Mouse (Mus musculus): ENCODE data around the gene Erp44. TPM values are rescaled to one million over a fixed set of nuclear protein-coding genes. Genes with fewer than 3 reads are reported as not detected.

Gene Erp44
- polyA plus RNA-seq, 1 experiment from 2014 or later: 63.3 TPM

GRCm38 (mm10) chr4:48258045-48258444 is 21.3 kb downstream of the Erp44 start:
- no peak overlapping the region for H3K9ac ChIP-seq (ENCODE audit: low read length)
- no peaks in the 10 kb centered on the region for H3K36me3 ChIP-seq (ENCODE audit: control insufficient read depth, insufficient read depth, low read length)
- no peak overlapping the region for H3K4me3 ChIP-seq (ENCODE audit: low read depth, low read length)
- no peak overlapping the region for H3K4me2 ChIP-seq (ENCODE audit: low read depth, low read length, severe bottlenecking)
- ATAC-seq (replicated peaks; ENCODE audit: low FRiP score): no peak
- H3K9me3 ChIP-seq (ENCODE audit: control insufficient read depth, low read length): no peaks in the 10 kb centered on the region
- no peak for DNase-seq (ENCODE audit: low spot score)
- H3K4me1 ChIP-seq (replicated peaks; ENCODE audit: control insufficient read depth, insufficient read depth, low read length): no peaks in the 10 kb centered on the region
- no peak overlapping the region for H3K27ac ChIP-seq (ENCODE audit: low read depth, low read length)
- WGBS: 98% methylated on average over 3 of the region's 3 CpGs
- no peaks in the 10 kb centered on the region for H3K27me3 ChIP-seq (ENCODE audit: control insufficient read depth, insufficient read depth, low read length)

- DNase-seq (ENCODE audit: low spot score) (no peak), ATAC-seq (replicated peaks; ENCODE audit: low FRiP score) (no peak)
- Histone ChIP-seq H3K9ac (ENCODE audit: low read length) (no peak overlapping the region), H3K36me3 (ENCODE audit: control insufficient read depth, insufficient read depth, low read length) (no peaks in the 10 kb centered on the region), H3K27ac (ENCODE audit: low read depth, low read length) (no peak overlapping the region), H3K9me3 (ENCODE audit: control insufficient read depth, low read length) (no peaks in the 10 kb centered on the region), H3K27me3 (ENCODE audit: control insufficient read depth, insufficient read depth, low read length) (no peaks in the 10 kb centered on the region), H3K4me3 (ENCODE audit: low read depth, low read length) (no peak overlapping the region), H3K4me1 (replicated peaks; ENCODE audit: control insufficient read depth, insufficient read depth, low read length) (no peaks in the 10 kb centered on the region), H3K4me2 (ENCODE audit: low read depth, low read length, severe bottlenecking) (no peak overlapping the region)
These were observed 26.1 kb downstream of the Erp44 start for GRCm38 (mm10) chr4:48253266-48253665.

GRCm38 (mm10) chr4:48244280-48244679 is 35.1 kb downstream of the Erp44 start:
- DNase-seq (ENCODE audit: low spot score) (no peak), ATAC-seq (replicated peaks; ENCODE audit: low FRiP score) (no peak)
- Histone ChIP-seq H3K4me3 (ENCODE audit: low read depth, low read length) (no peak overlapping the region), H3K9ac (ENCODE audit: low read length) (no peak overlapping the region), H3K27ac (ENCODE audit: low read depth, low read length) (no peak overlapping the region), H3K36me3 (ENCODE audit: control insufficient read depth, insufficient read depth, low read length) (no peaks in the 10 kb centered on the region), H3K27me3 (ENCODE audit: control insufficient read depth, insufficient read depth, low read length) (no peaks in the 10 kb centered on the region), H3K4me1 (replicated peaks; ENCODE audit: control insufficient read depth, insufficient read depth, low read length) (no peaks in the 10 kb centered on the region), H3K4me2 (ENCODE audit: low read depth, low read length, severe bottlenecking) (no peak overlapping the region), H3K9me3 (ENCODE audit: control insufficient read depth, low read length) (no peaks in the 10 kb centered on the region)
- WGBS: 91% methylated on average over 2 of the region's 2 CpGs

GRCm38 (mm10) chr4:48243737-48244136 is 35.6 kb downstream of the Erp44 start:
- H3K27ac ChIP-seq (ENCODE audit: low read depth, low read length): no peak overlapping the region
- 91% methylated on average over 1 of the region's 1 CpGs for WGBS
- H3K4me2 ChIP-seq (ENCODE audit: low read depth, low read length, severe bottlenecking): no peak overlapping the region
- H3K4me1 ChIP-seq (replicated peaks; ENCODE audit: control insufficient read depth, insufficient read depth, low read length): no peaks in the 10 kb centered on the region
- H3K36me3 ChIP-seq (ENCODE audit: control insufficient read depth, insufficient read depth, low read length): no peaks in the 10 kb centered on the region
- no peak for ATAC-seq (replicated peaks; ENCODE audit: low FRiP score)
- DNase-seq (ENCODE audit: low spot score): no peak
- H3K9me3 ChIP-seq (ENCODE audit: control insufficient read depth, low read length): no peaks in the 10 kb centered on the region
- H3K9ac ChIP-seq (ENCODE audit: low read length): no peak overlapping the region
- no peak overlapping the region for H3K4me3 ChIP-seq (ENCODE audit: low read depth, low read length)
- H3K27me3 ChIP-seq (ENCODE audit: control insufficient read depth, insufficient read depth, low read length): no peaks in the 10 kb centered on the region

GRCm38 (mm10) chr4:48242482-48242881 is 36.9 kb downstream of the Erp44 start:
- H3K9me3 ChIP-seq (ENCODE audit: control insufficient read depth, low read length): no peaks in the 10 kb centered on the region
- H3K4me1 ChIP-seq (replicated peaks; ENCODE audit: control insufficient read depth, insufficient read depth, low read length): no peaks in the 10 kb centered on the region
- H3K27me3 ChIP-seq (ENCODE audit: control insufficient read depth, insufficient read depth, low read length): no peaks in the 10 kb centered on the region
- H3K4me3 ChIP-seq (ENCODE audit: low read depth, low read length): no peak overlapping the region
- H3K4me2 ChIP-seq (ENCODE audit: low read depth, low read length, severe bottlenecking): no peak overlapping the region
- H3K27ac ChIP-seq (ENCODE audit: low read depth, low read length): no peak overlapping the region
- DNase-seq (ENCODE audit: low spot score) (no peak), ATAC-seq (replicated peaks; ENCODE audit: low FRiP score) (no peak)
- no peaks in the 10 kb centered on the region for H3K36me3 ChIP-seq (ENCODE audit: control insufficient read depth, insufficient read depth, low read length)
- no peak overlapping the region for H3K9ac ChIP-seq (ENCODE audit: low read length)
- 87% methylated on average over 4 of the region's 4 CpGs for WGBS

GRCm38 (mm10) chr4:48239046-48239445 is 40.3 kb downstream of the Erp44 start:
- no peak for ATAC-seq (replicated peaks; ENCODE audit: low FRiP score)
- Histone ChIP-seq H3K36me3 (ENCODE audit: control insufficient read depth, insufficient read depth, low read length) (no peaks in the 10 kb centered on the region), H3K4me3 (ENCODE audit: low read depth, low read length) (no peak overlapping the region), H3K27me3 (ENCODE audit: control insufficient read depth, insufficient read depth, low read length) (no peaks in the 10 kb centered on the region), H3K9ac (ENCODE audit: low read length) (no peak overlapping the region), H3K27ac (ENCODE audit: low read depth, low read length) (no peak overlapping the region), H3K4me1 (replicated peaks; ENCODE audit: control insufficient read depth, insufficient read depth, low read length) (no peaks in the 10 kb centered on the region), H3K9me3 (ENCODE audit: control insufficient read depth, low read length) (no peaks in the 10 kb centered on the region), H3K4me2 (ENCODE audit: low read depth, low read length, severe bottlenecking) (no peak overlapping the region)
- WGBS: 91% methylated on average over 4 of the region's 4 CpGs
- DNase-seq (ENCODE audit: low spot score): no peak

- no peaks in the 10 kb centered on the region for H3K27me3 ChIP-seq (ENCODE audit: control insufficient read depth, insufficient read depth, low read length)
- no peak for ATAC-seq (replicated peaks; ENCODE audit: low FRiP score)
- H3K4me3 ChIP-seq (ENCODE audit: low read depth, low read length): no peak overlapping the region
- no peak overlapping the region for H3K27ac ChIP-seq (ENCODE audit: low read depth, low read length)
- DNase-seq (ENCODE audit: low spot score): no peak
- WGBS: 89% methylated on average over 3 of the region's 3 CpGs
- H3K9me3 ChIP-seq (ENCODE audit: control insufficient read depth, low read length): no peaks in the 10 kb centered on the region
- H3K4me1 ChIP-seq (replicated peaks; ENCODE audit: control insufficient read depth, insufficient read depth, low read length): no peaks in the 10 kb centered on the region
- no peak overlapping the region for H3K9ac ChIP-seq (ENCODE audit: low read length)
- H3K4me2 ChIP-seq (ENCODE audit: low read depth, low read length, severe bottlenecking): no peak overlapping the region
- H3K36me3 ChIP-seq (ENCODE audit: control insufficient read depth, insufficient read depth, low read length): no peaks in the 10 kb centered on the region
These were observed 42.6 kb downstream of the Erp44 start for GRCm38 (mm10) chr4:48236721-48237120.

- DNase-seq (ENCODE audit: low spot score): no peak
- H3K27me3 ChIP-seq (ENCODE audit: control insufficient read depth, insufficient read depth, low read length): no peaks in the 10 kb centered on the region
- H3K4me1 ChIP-seq (replicated peaks; ENCODE audit: control insufficient read depth, insufficient read depth, low read length): no peaks in the 10 kb centered on the region
- no peak overlapping the region for H3K4me3 ChIP-seq (ENCODE audit: low read depth, low read length)
- no peaks in the 10 kb centered on the region for H3K9me3 ChIP-seq (ENCODE audit: control insufficient read depth, low read length)
- H3K9ac ChIP-seq (ENCODE audit: low read length): no peak overlapping the region
- WGBS: 71% methylated on average over 3 of the region's 3 CpGs
- no peak overlapping the region for H3K27ac ChIP-seq (ENCODE audit: low read depth, low read length)
- no peak for ATAC-seq (replicated peaks; ENCODE audit: low FRiP score)
- H3K4me2 ChIP-seq (ENCODE audit: low read depth, low read length, severe bottlenecking): no peak overlapping the region
- no peaks in the 10 kb centered on the region for H3K36me3 ChIP-seq (ENCODE audit: control insufficient read depth, insufficient read depth, low read length)
These were observed 52.6 kb downstream of the Erp44 start for GRCm38 (mm10) chr4:48226800-48227199.

- 60% methylated on average over 3 of the region's 3 CpGs for WGBS
- Histone ChIP-seq H3K4me1 (replicated peaks; ENCODE audit: control insufficient read depth, insufficient read depth, low read length) (no peaks in the 10 kb centered on the region), H3K4me2 (ENCODE audit: low read depth, low read length, severe bottlenecking) (no peak overlapping the region), H3K9me3 (ENCODE audit: control insufficient read depth, low read length) (no peaks in the 10 kb centered on the region), H3K27ac (ENCODE audit: low read depth, low read length) (no peak overlapping the region), H3K4me3 (ENCODE audit: low read depth, low read length) (no peak overlapping the region), H3K36me3 (ENCODE audit: control insufficient read depth, insufficient read depth, low read length) (no peaks in the 10 kb centered on the region), H3K9ac (ENCODE audit: low read length) (no peak overlapping the region), H3K27me3 (ENCODE audit: control insufficient read depth, insufficient read depth, low read length) (no peaks in the 10 kb centered on the region)
- DNase-seq (ENCODE audit: low spot score) (no peak), ATAC-seq (replicated peaks; ENCODE audit: low FRiP score) (no peak)
These were observed 53.8 kb downstream of the Erp44 start for GRCm38 (mm10) chr4:48225604-48226003.
